Comparison of ENCODE assay signal across 8 mouse cellular contexts in genomic region chr2:65931313-65931712, GRCm38 (mm10).
DNase-seq lines count a peak whose midpoint lies in the region; ATAC-seq and TF ChIP-seq lines count a peak whose summit lies in the region.

No protein-coding gene starts in this region.

- no peak for TF ChIP-seq CTCF in embryonic fibroblast, embryonic 13.5 days (IDR thresholded peaks at IDR 0.05; ENCODE audit: borderline replicate concordance, insufficient read depth, low read length)

- no peak for ATAC-seq in kidney, embryonic 16.5 days (ENCODE audit: low FRiP score, low TSS enrichment)
- no peak for ATAC-seq in intestine, embryonic 16.5 days
- no peak for ATAC-seq in neural tube, embryonic 13.5 days (ENCODE audit: low read depth)
- no peak for ATAC-seq in megakaryocyte-erythroid progenitor cell, adult 5-6 weeks (replicated peaks; ENCODE audit: low FRiP score, low TSS enrichment, poor library complexity, severe bottlenecking)

- no peaks in the 10 kb centered on the region for H3K36me3 ChIP-seq in kidney, embryonic 16.5 days (ENCODE audit: insufficient read depth, low read length)
- H3K36me3 ChIP-seq in intestine, embryonic 16.5 days (ENCODE audit: control insufficient read depth, insufficient read depth, low read length) = no peaks in the 10 kb centered on the region
- H3K36me3 ChIP-seq in neural tube, embryonic 13.5 days = no peaks in the 10 kb centered on the region

- H3K27me3 ChIP-seq in kidney, embryonic 16.5 days (ENCODE audit: insufficient read depth, low read length) = no peaks in the 10 kb centered on the region
- H3K27me3 ChIP-seq in intestine, embryonic 16.5 days (replicated peaks; ENCODE audit: control insufficient read depth, insufficient read depth, low read length) = no peaks in the 10 kb centered on the region
- no peaks in the 10 kb centered on the region for H3K27me3 ChIP-seq in neural tube, embryonic 13.5 days

- peak overlapping the region; percentile 58 for H3K9ac ChIP-seq in kidney, embryonic 16.5 days (replicated peaks; ENCODE audit: low read length)
- H3K9ac ChIP-seq in intestine, embryonic 16.5 days (ENCODE audit: low read depth, low read length) = no peak overlapping the region; the same call in 1 of the 2 replicates
- peak overlapping the region; percentile 81 for H3K9ac ChIP-seq in neural tube, embryonic 13.5 days

- intact Hi-C loops in left cerebral cortex, postnatal 14 days (cut with DNase I) = loop anchor here (2.0 to 5.0 kb wide), 2 partner anchors 41 to 85 kb away; no protein-coding TSS in a partner anchor

- no peak for TF ChIP-seq POLR2A in embryonic fibroblast, embryonic 13.5 days (IDR thresholded peaks at IDR 0.05; ENCODE audit: low read depth, low read length)

- H3K9me3 ChIP-seq in kidney, embryonic 16.5 days (ENCODE audit: low read length) = no peaks in the 10 kb centered on the region
- H3K9me3 ChIP-seq in intestine, embryonic 16.5 days (ENCODE audit: control insufficient read depth, low read length) = no peaks in the 10 kb centered on the region
- no peaks in the 10 kb centered on the region for H3K9me3 ChIP-seq in neural tube, embryonic 13.5 days

- no peak overlapping the region for H3K27ac ChIP-seq in kidney, embryonic 16.5 days (ENCODE audit: low read length)
- no peak overlapping the region for H3K27ac ChIP-seq in embryonic fibroblast, embryonic 13.5 days (ENCODE audit: insufficient read depth, low read length)
- no peak overlapping the region for H3K27ac ChIP-seq in intestine, embryonic 16.5 days (ENCODE audit: low read length)
- H3K27ac ChIP-seq in neural tube, embryonic 13.5 days (replicated peaks) = peak overlapping the region; percentile 96

- H3K4me3 ChIP-seq in kidney, embryonic 16.5 days (ENCODE audit: low read length) = peak overlapping the region; percentile 52
- peak overlapping the region; percentile 22; the same call in 1 of the 2 replicates for H3K4me3 ChIP-seq in embryonic fibroblast, embryonic 13.5 days (ENCODE audit: insufficient read depth, low read length)
- H3K4me3 ChIP-seq in intestine, embryonic 16.5 days (ENCODE audit: low read length) = peak overlapping the region; percentile 47
- peak overlapping the region; percentile 50 for H3K4me3 ChIP-seq in neural tube, embryonic 13.5 days

- whole genome bisulfite sequencing in kidney, embryonic 16.5 days = 67% methylated on average over 7 of the region's 7 CpGs
- 69% methylated on average over 7 of the region's 7 CpGs for WGBS in intestine, embryonic 16.5 days
- 24% methylated on average over 7 of the region's 7 CpGs for WGBS in neural tube, embryonic 13.5 days

- no peak for DNase-seq in kidney, postnatal 36 days
- DNase-seq in ovary, adult 18-20 months (ENCODE audit: low spot score) = no peak
- DNase-seq in left cerebral cortex, postnatal 14 days (ENCODE audit: low spot score in 2 of 2) = no peak

- H3K4me1 ChIP-seq in kidney, embryonic 16.5 days (ENCODE audit: insufficient read depth, low read length) = 0 out of 2 replicates have a peak, but pooled peaks cover 3% of the 10 kb centered on the region
- no peaks in the 10 kb centered on the region; the same call in 1 of the 2 replicates for H3K4me1 ChIP-seq in embryonic fibroblast, embryonic 13.5 days (ENCODE audit: control insufficient read depth, insufficient read depth, low read length)
- no peaks in the 10 kb centered on the region for H3K4me1 ChIP-seq in intestine, embryonic 16.5 days (ENCODE audit: control insufficient read depth, insufficient read depth, low read length)
- H3K4me1 ChIP-seq in neural tube, embryonic 13.5 days (replicated peaks) = peaks cover 42% of the 10 kb centered on the region

- H3K4me2 ChIP-seq in kidney, embryonic 16.5 days (replicated peaks; ENCODE audit: low read depth, low read length) = peak overlapping the region; percentile 64
- peak overlapping the region; percentile 64 for H3K4me2 ChIP-seq in intestine, embryonic 16.5 days (ENCODE audit: low read depth, low read length)
- H3K4me2 ChIP-seq in neural tube, embryonic 13.5 days = peak overlapping the region; percentile 69
